Mouse (Mus musculus) ES-E14 (cell line): ENCODE results near the gene Tuba8. TPM values are rescaled to one million over a fixed set of nuclear protein-coding genes. Genes with fewer than 3 reads are reported as not detected.

Experiments
- DNase-seq: peaks from one replicate; pipeline ENCODE4 v3.0.0-alpha.2; 2013; ENCODE audit warnings: low read depth, low spot score
- H3K27ac ChIP-seq: 2 replicates; pipeline ENCODE4 v1.5.1; 2012; ENCODE audit warnings: low read depth, mild to moderate bottlenecking, low read length, moderate library complexity, mixed read lengths; ENCODE audit not compliant: poor library complexity, insufficient read depth, severe bottlenecking
- H3K36me3 ChIP-seq: 2 replicates; pipeline ENCODE4 v1.6.1; 2012; ENCODE audit warnings: mild to moderate bottlenecking, low read length, moderate library complexity, mixed read lengths; ENCODE audit not compliant: control insufficient read depth, poor library complexity, insufficient read depth, severe bottlenecking
- H3K4me1 ChIP-seq, 2 experiments: fragments of 150-350 bp in 1 of 2; sonication (generic) in 1 of 2; 2 replicates each; pipeline ENCODE4 v1.6.1; 2012; ENCODE audit warnings: low read length in 2 of 2, mild to moderate bottlenecking in 1 of 2, mixed read lengths in 1 of 2; ENCODE audit not compliant: control insufficient read depth in 2 of 2, insufficient read depth in 2 of 2, poor library complexity in 1 of 2
- H3K4me3 ChIP-seq, 2 experiments: fragments of 150-350 bp in 1 of 2; sonication (generic) in 1 of 2; 2 replicates each; pipeline ENCODE4 v1.5.1; 2012; ENCODE audit warnings: low read length in 2 of 2, low read depth in 1 of 2, mild to moderate bottlenecking in 1 of 2, mixed read lengths in 1 of 2; ENCODE audit not compliant: insufficient read depth in 1 of 2, poor library complexity in 1 of 2, severe bottlenecking in 1 of 2
- H3K9ac ChIP-seq: 2 replicates; pipeline ENCODE4 v1.6.1; 2012; ENCODE audit warnings: low read depth, mild to moderate bottlenecking, low read length, mixed read lengths; ENCODE audit not compliant: poor library complexity, insufficient read depth, severe bottlenecking
- H3K9me3 ChIP-seq: fragments of 150-350 bp; sonication (generic); 2 replicates; pipeline ENCODE4 v1.6.1; 2012; ENCODE audit warnings: low read depth, mild to moderate bottlenecking, low read length; ENCODE audit not compliant: control insufficient read depth, insufficient read depth
- CHD2 ChIP-seq: IDR thresholded peaks from 2 replicates; pipeline ENCODE4 v1.6.1; 2014; ENCODE audit warnings: mild to moderate bottlenecking, low read depth, low read length, inconsistent platforms
- HCFC1 ChIP-seq: IDR thresholded peaks from 2 replicates; pipeline ENCODE4 v1.6.1; 2012; ENCODE audit warnings: low read length, inconsistent platforms, borderline replicate concordance; ENCODE audit not compliant: insufficient read depth
- MAFK ChIP-seq: IDR thresholded peaks from 2 replicates; pipeline ENCODE4 v1.6.1; 2014; ENCODE audit warnings: mild to moderate bottlenecking, low read depth, low read length, inconsistent platforms; ENCODE audit not compliant: insufficient read depth
- ZC3H11A ChIP-seq: IDR thresholded peaks from 2 replicates; pipeline ENCODE4 v1.6.1; 2012; ENCODE audit warnings: low read depth, mild to moderate bottlenecking, inconsistent platforms, low read length, borderline replicate concordance
- ZNF384 ChIP-seq: IDR thresholded peaks from 2 replicates; pipeline ENCODE4 v1.6.1; 2012; ENCODE audit warnings: low read depth, low read length, inconsistent platforms
- in situ Hi-C, 2 experiments: fragments of 600-800 bp; cut with MboI; formaldehyde crosslinking; loops; one replicate each; pipeline ENCODE4 v1.15.1; 2025; ENCODE audit warnings: low sequenced_read_pairs in 2 of 2, inconsistent platforms in 1 of 2; ENCODE audit not compliant: unreplicated experiment in 2 of 2
- total RNA-seq: library from RNA; depleted of rRNA; stranded (reverse); fragments of 300-350 nt; gene quantifications from 2 replicates; pipeline ENCODE4 v1.2.3, GENCODE M21; 2012

The Tuba8 gene
- total RNA-seq, 1 experiment = 0.62 TPM

DNA sequence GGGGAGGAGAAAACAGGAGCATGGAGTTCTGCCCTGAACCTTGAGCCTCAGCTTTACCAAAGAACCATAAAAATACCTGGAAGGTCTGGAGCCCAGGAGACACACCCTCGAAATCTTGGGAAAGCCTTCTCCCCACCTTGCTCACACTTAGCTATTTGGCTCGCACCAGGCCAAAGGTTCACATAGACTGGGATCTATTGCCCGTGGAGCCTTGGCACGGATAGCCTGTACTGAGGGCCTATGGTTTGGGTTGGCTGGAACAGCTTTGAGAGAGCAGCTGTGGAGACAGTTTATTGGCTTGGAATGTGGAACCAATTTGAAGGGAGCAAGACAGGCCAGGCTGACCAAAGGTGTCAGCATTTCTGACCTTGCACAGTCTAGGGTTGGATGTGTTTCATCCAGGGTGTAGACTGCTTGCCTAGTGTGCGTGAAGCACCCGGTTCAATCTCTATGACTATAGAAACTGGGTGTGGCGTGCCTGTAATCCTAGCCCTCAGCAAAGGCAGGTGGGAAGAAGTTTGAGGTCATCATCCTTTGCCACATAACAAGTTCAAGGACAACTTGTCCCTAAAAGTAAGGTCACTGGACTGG lies 33.3 kb upstream of the Tuba8 start:
- H3K9me3 ChIP-seq = no peaks in the 10 kb centered on the region
- peaks cover 7 to 16% of the 10 kb centered on the region in 2 experiments; a peak in 3 of 4 replicates for H3K4me1 ChIP-seq
- no peak overlapping the region for H3K27ac ChIP-seq
- no peak overlapping the region for H3K9ac ChIP-seq
- no peak overlapping the region for H3K4me3 ChIP-seq
- H3K36me3 ChIP-seq = no peaks in the 10 kb centered on the region
- in situ Hi-C loops = no loop called here
- DNase-seq = no peak
- TF ChIP-seq ZNF384 (no peak), ZC3H11A (no peak), HCFC1 (no peak), MAFK (no peak), CHD2 (no peak)

DNA sequence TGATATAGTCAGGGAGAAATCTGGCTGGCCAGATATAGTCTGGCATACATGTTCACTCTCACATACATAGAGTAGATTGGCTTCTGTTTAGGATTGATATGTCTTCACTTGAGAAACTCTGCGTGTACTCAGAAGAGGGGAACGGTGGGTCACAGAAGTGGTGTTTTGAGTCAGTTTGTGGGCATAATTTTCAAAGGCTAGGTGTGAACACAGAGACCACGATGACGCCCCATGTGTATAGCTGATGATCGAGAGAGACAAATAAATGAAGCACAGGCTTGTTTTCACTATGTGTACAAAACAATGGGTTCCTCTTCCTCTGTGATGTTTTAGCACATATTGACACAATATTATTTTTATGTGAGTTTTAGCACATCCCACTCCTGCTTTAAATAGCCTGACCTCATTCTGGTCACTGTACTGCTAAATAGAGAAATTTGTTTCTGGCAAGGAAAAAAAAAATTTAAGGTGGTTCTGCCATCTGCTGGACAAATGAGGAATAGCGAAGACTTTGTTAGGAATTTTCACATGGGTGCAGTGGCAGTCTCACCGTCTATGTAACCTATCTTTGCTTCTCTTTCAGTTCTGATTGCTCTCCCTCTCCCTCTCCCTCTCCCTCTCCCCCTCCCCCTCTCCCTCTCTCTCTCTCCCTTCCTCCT lies 31.7 kb upstream of the Tuba8 start:
- Histone ChIP-seq H3K4me3 (no peak overlapping the region), H3K4me1 (peaks cover 7 to 16% of the 10 kb centered on the region in 2 experiments; a peak in 3 of 4 replicates), H3K27ac (no peak overlapping the region), H3K9me3 (no peaks in the 10 kb centered on the region), H3K9ac (no peak overlapping the region), H3K36me3 (no peaks in the 10 kb centered on the region)
- TF ChIP-seq ZNF384 (peak; percentile 69), ZC3H11A (peak; percentile 61; the same call in 1 of the 2 replicates), MAFK (no peak), HCFC1 (no peak), CHD2 (no peak)
- DNase-seq = peak; percentile 60
- in situ Hi-C loops = no loop called here

DNA sequence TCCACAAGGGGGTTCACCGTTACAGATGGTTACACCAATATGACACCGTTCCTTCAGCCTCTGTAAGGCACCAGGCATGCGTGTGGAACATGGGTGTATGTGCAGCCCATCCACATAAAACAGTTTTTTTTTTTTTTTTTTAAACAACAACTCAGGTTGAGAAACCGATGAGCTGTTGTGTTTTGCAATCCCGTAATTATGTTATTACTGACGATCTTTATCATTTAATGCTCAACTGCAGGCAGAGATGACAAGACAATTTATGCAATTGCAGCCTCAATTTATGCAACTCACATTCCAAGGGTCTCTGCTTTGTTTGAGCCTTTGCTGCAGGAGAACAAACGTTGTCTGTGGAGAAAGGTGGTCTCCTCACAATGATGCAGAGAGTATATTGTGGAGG lies 30.6 kb upstream of the Tuba8 start:
- Histone ChIP-seq H3K9ac (no peak overlapping the region), H3K27ac (no peak overlapping the region), H3K4me3 (no peak overlapping the region), H3K9me3 (no peaks in the 10 kb centered on the region), H3K4me1 (peaks cover 7 to 18% of the 10 kb centered on the region in 2 experiments), H3K36me3 (no peaks in the 10 kb centered on the region)
- in situ Hi-C loops = no loop called here
- no peak for DNase-seq
- TF ChIP-seq HCFC1 = no peak
- TF ChIP-seq ZNF384 = no peak
- TF ChIP-seq ZC3H11A = no peak
- TF ChIP-seq CHD2 = no peak
- no peak for TF ChIP-seq MAFK

DNA sequence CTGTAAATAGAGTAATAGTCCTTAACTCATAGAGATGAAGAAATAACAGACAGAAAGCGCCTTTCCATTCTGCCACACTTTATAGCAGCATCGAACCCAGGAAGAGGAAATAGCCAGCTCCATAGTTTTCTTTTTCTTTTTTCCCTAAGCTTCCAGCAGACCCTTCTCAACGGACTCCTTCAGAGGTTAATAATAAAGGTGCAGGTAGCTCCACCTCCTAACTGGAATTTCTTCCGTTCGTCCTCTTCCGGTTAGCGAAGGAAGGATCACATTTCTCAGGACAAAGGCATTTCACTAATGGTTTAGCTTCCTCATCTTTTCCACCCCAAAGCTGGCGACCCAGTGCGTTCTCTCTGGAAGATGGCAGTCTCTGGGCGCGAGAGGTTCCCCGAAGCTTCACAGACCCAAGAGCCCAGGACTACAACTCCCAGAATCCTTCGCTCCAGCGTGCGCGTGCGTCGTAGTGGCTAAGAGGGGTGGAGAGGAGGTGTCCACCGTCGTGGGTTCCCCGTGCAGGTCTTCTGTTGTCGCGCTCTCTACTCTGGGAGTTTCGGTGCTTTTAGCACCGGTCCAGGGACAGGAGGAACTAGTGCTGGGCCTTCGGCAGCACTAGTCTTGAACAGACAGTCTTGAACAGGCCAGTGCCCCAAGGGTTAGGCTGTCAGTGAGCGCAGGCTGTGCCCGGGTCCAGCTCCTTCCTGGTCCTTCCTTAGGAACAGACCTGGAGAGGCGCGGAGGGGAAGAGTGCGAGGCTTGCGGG lies 26.9 kb upstream of the Tuba8 start, which contains the start of gene Pex26:
Gene Pex26, plus strand, starts transcription at position 254 of the 760 bp plus-strand sequence.
- 0 out of 2 replicates have a peak within 1 kb of the TSS, but pooled peaks have one; percentile 5 for H3K27ac ChIP-seq
- DNase-seq = peak; percentile 87
- in situ Hi-C loops = no loop called here

More for the DNA sequence above, 26.9 kb upstream of the Tuba8 start, which contains the start of gene Pex26:
- Histone ChIP-seq H3K4me1 (peaks cover 1 to 2% of the 10 kb centered on the region in 2 experiments; a peak in 3 of 4 replicates), H3K36me3 (peaks cover 2% of the 10 kb centered on the region; the same call in 1 of the 2 replicates), H3K9ac (peak within 1 kb of the TSS; percentile 72), H3K4me3 (peak within 1 kb of the TSS; percentile 74 to 91), H3K9me3 (no peaks in the 10 kb centered on the region)
- no peak for TF ChIP-seq CHD2
- TF ChIP-seq HCFC1 = peak; percentile 96
